Mouse (Mus musculus) midbrain, embryonic 16.5 days (tissue): ENCODE measurements around the gene Bsn. TPM values are rescaled to one million over a fixed set of nuclear protein-coding genes. Genes with fewer than 3 reads are reported as not detected.
"Not testable (repeated sequence)": the region's sequence is repeated elsewhere in the genome, so short reads cannot be mapped to it uniquely, and the experiment has no call there.

Experiments used
- ATAC-seq: fragments of 200-750 bp; cut with Nextera tagmentation; 2 replicates; pipeline ENCODE4 v1.8.0; 2017; ENCODE audit warnings: moderate TSS enrichment
- H3K27ac ChIP-seq: fragments of 300-500 bp; sonication (generic); 2 replicates; pipeline ENCODE4 v1.5.1; 2014; ENCODE audit warnings: mild to moderate bottlenecking, low read length, mixed read lengths
- H3K27me3 ChIP-seq: fragments of 300-500 bp; sonication (generic); 2 replicates; pipeline ENCODE4 v1.6.1; 2014; ENCODE audit warnings: low read depth, low read length, mixed read lengths; ENCODE audit not compliant: control insufficient read depth, insufficient read depth
- H3K36me3 ChIP-seq: fragments of 300-500 bp; sonication (generic); 2 replicates; pipeline ENCODE4 v1.6.1; 2014; ENCODE audit warnings: mild to moderate bottlenecking, low read length, moderate library complexity, mixed read lengths; ENCODE audit not compliant: control insufficient read depth, insufficient read depth
- H3K4me1 ChIP-seq: fragments of 300-500 bp; sonication (generic); 2 replicates; pipeline ENCODE4 v1.6.1; 2014; ENCODE audit warnings: mild to moderate bottlenecking, low read length, mixed read lengths; ENCODE audit not compliant: control insufficient read depth, insufficient read depth
- H3K4me2 ChIP-seq: fragments of 300-500 bp; sonication (generic); 2 replicates; pipeline ENCODE4 v1.6.1; 2014; ENCODE audit warnings: mild to moderate bottlenecking, low read length, mixed read lengths
- H3K4me3 ChIP-seq: fragments of 300-500 bp; sonication (generic); 2 replicates; pipeline ENCODE4 v1.5.1; 2014; ENCODE audit warnings: low read depth, mild to moderate bottlenecking, low read length, moderate library complexity, mixed read lengths
- H3K9ac ChIP-seq: fragments of 300-500 bp; sonication (generic); 2 replicates; pipeline ENCODE4 v1.6.1; 2014; ENCODE audit warnings: low read depth, low read length, mixed read lengths
- H3K9me3 ChIP-seq: fragments of 300-500 bp; sonication (generic); replicated peaks from 2 replicates; pipeline ENCODE4 v1.6.1; 2014; ENCODE audit warnings: mild to moderate bottlenecking, low read length, mixed read lengths; ENCODE audit not compliant: control insufficient read depth, poor library complexity, severe bottlenecking
- WGBS: fragments of 180-500 bp; shearing (Covaris S2); extraction: QIAGEN DNeasy Blood & Tissue Kit; methylation state at CpG from one replicate; pipeline ENCODE4 v1.1.7; 2014; 5-methylcytosine and 5-hydroxymethylcytosine counted together
- polyA plus RNA-seq: library from polyadenylated mRNA; unstranded; fragments of >200 nt; fragmentation: Nextera tagmentation; extraction: Ambion mirVana; gene quantifications from 2 replicates; pipeline ENCODE4 v1.2.1, GENCODE M21; 2015

Gene Bsn
- polyA plus RNA-seq, 1 experiment from 2014 or later, result 8.6 TPM

DNA sequence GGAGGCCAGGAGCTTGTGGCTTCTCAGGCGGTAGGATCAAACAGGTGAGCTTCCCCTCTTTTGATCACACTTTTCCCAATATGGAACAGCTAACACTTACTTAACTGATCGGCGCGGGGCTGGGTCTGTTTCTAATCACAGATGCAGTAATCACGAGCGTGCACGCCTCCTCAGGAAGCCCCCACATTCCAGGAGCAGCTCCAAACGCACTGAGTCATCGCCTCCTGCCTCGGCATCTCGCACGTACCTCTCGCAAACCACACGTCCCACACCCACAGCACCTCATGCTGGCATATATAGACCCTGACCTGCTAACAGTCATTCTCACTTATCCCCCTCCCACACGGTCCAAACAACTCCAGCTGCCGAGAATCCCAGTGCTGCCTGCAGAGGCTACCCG is 52.7 kb downstream of the Bsn start:
- no peak overlapping the region for H3K4me2 ChIP-seq
- no peak for ATAC-seq

GRCm38 (mm10) chr9:108136930-108137462 is 53.2 kb downstream of the Bsn start:
- 90% methylated on average over 6 of the region's 6 CpGs for WGBS
- H3K27me3 ChIP-seq, result no peaks in the 10 kb centered on the region
- peaks cover 8% of the 10 kb centered on the region for H3K36me3 ChIP-seq
- H3K9ac ChIP-seq, result no peak overlapping the region
- no peaks in the 10 kb centered on the region for H3K4me1 ChIP-seq
- no peak overlapping the region for H3K4me2 ChIP-seq
- H3K4me3 ChIP-seq, result no peak overlapping the region
- H3K27ac ChIP-seq, result no peak overlapping the region
- ATAC-seq, result no peak
- no peaks in the 10 kb centered on the region for H3K9me3 ChIP-seq

More for the DNA sequence above, 52.7 kb downstream of the Bsn start:
- Histone ChIP-seq H3K9ac (no peak overlapping the region), H3K4me1 (no peaks in the 10 kb centered on the region), H3K36me3 (peaks cover 8% of the 10 kb centered on the region), H3K27ac (no peak overlapping the region), H3K9me3 (no peaks in the 10 kb centered on the region), H3K4me3 (no peak overlapping the region), H3K27me3 (no peaks in the 10 kb centered on the region)
- 72% methylated on average over 17 of the region's 17 CpGs for WGBS

DNA sequence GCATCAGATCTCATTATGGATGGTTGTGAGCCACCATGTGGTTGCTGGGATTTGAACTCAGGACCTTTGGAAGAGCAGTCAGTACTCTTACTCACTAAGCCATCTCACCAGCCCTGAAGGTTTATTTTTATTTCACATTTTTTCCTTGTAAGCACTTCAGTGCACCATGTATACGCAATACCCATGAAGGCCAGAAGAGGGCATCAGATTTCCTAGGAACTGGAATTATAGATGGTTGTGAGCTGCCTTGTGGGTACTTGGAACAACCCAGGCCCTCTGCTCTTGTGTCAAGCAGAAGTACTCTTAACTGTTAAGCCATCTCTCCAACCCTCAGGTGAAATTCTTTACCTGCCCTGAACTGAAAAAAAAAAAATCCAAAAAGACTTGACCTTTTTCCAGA is 54.0 kb downstream of the Bsn start:
- H3K4me3 ChIP-seq, result no peak overlapping the region

DNA sequence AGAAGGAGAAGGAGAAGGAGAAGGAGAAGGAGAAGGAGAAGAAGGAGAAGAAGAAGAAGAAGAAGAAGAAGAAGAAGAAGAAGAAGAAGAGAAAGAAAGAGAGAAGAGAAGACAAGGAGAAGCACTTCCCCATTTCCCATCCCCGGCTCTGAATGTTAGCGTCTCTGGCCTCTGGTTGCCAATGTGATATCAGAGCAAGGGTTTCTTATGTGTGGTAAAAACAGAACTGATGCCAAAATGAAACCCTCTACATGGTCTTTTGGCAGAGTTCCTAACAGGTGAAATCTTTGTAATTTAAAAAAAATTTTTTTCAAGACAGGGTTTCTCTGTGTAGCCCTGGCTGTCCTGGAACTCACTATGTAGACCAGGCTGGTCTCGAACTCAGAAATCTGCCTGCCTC is 54.5 kb downstream of the Bsn start:
- not testable (repeated sequence) for H3K27ac ChIP-seq, H3K4me2 ChIP-seq, H3K9me3 ChIP-seq, H3K4me3 ChIP-seq, H3K9ac ChIP-seq, H3K27me3 ChIP-seq, ATAC-seq, H3K4me1 ChIP-seq
- peaks cover 11% of the 10 kb centered on the region for H3K36me3 ChIP-seq
- WGBS, result 99% methylated on average over 3 of the region's 3 CpGs

More for the DNA sequence above, 54.0 kb downstream of the Bsn start:
- Histone ChIP-seq H3K27ac (no peak overlapping the region), H3K36me3 (peaks cover 11% of the 10 kb centered on the region), H3K4me2 (no peak overlapping the region), H3K27me3 (no peaks in the 10 kb centered on the region), H3K9ac (no peak overlapping the region), H3K9me3 (no peaks in the 10 kb centered on the region), H3K4me1 (no peaks in the 10 kb centered on the region)
- WGBS, result 30% methylated on average over 1 of the region's 1 CpGs
- no peak for ATAC-seq

DNA sequence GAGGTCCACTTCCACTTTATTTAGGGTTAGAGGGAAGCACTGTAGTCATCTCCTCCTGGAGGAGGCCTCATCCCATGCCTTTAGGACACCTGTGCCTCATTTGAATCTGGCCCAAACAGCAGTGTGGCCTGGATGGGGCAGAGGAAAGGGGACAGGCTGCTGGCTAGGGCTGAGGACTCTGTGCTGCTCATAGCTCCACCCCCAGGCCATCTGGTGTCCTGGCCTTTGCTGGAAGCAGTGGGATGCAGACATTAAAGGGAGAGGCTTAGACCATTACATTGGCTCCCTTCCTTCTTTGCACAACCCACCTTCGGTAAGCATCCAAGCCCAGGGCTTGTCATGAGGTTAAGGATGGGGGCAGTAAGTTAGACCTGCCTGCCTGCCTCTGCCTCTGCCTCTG is 56.7 kb downstream of the Bsn start:
- no peak overlapping the region for H3K27ac ChIP-seq
- WGBS, result 67% methylated on average over 1 of the region's 1 CpGs
- H3K9ac ChIP-seq, result no peak overlapping the region
- H3K9me3 ChIP-seq, result no peaks in the 10 kb centered on the region
- H3K4me1 ChIP-seq, result no peaks in the 10 kb centered on the region
- H3K36me3 ChIP-seq, result peaks cover 2% of the 10 kb centered on the region; the same call in 1 of the 2 replicates
- H3K4me3 ChIP-seq, result no peak overlapping the region
- no peaks in the 10 kb centered on the region for H3K27me3 ChIP-seq
- H3K4me2 ChIP-seq, result no peak overlapping the region
- no peak for ATAC-seq

GRCm38 (mm10) chr9:108132373-108132772 is 57.8 kb downstream of the Bsn start:
- Histone ChIP-seq H3K27me3 (no peaks in the 10 kb centered on the region), H3K4me1 (no peaks in the 10 kb centered on the region), H3K36me3 (peaks cover 2% of the 10 kb centered on the region; the same call in 1 of the 2 replicates), H3K4me2 (no peak overlapping the region), H3K4me3 (no peak overlapping the region), H3K27ac (no peak overlapping the region), H3K9ac (no peak overlapping the region), H3K9me3 (no peaks in the 10 kb centered on the region)
- ATAC-seq, result no peak
- 90% methylated on average over 3 of the region's 3 CpGs for WGBS

- no peak for ATAC-seq
- no peak overlapping the region for H3K4me3 ChIP-seq
Observed at GRCm38 (mm10) chr9:108131502-108131901, 58.7 kb downstream of the Bsn start.

GRCm38 (mm10) chr9:108129042-108129948 is 60.9 kb downstream of the Bsn start:
- Histone ChIP-seq H3K27me3 (no peaks in the 10 kb centered on the region), H3K4me3 (no peak overlapping the region), H3K27ac (no peak overlapping the region), H3K36me3 (peaks cover 10% of the 10 kb centered on the region), H3K4me1 (no peaks in the 10 kb centered on the region), H3K4me2 (no peak overlapping the region), H3K9me3 (no peaks in the 10 kb centered on the region), H3K9ac (no peak overlapping the region)
- no peak for ATAC-seq
- 83% methylated on average over 13 of the region's 13 CpGs for WGBS

More at GRCm38 (mm10) chr9:108131502-108131901, 58.7 kb downstream of the Bsn start:
- Histone ChIP-seq H3K27ac (no peak overlapping the region), H3K4me2 (no peak overlapping the region), H3K9ac (no peak overlapping the region), H3K27me3 (no peaks in the 10 kb centered on the region), H3K36me3 (peaks cover 2% of the 10 kb centered on the region; the same call in 1 of the 2 replicates), H3K9me3 (no peaks in the 10 kb centered on the region), H3K4me1 (no peaks in the 10 kb centered on the region)
- WGBS, result 93% methylated on average over 5 of the region's 5 CpGs

DNA sequence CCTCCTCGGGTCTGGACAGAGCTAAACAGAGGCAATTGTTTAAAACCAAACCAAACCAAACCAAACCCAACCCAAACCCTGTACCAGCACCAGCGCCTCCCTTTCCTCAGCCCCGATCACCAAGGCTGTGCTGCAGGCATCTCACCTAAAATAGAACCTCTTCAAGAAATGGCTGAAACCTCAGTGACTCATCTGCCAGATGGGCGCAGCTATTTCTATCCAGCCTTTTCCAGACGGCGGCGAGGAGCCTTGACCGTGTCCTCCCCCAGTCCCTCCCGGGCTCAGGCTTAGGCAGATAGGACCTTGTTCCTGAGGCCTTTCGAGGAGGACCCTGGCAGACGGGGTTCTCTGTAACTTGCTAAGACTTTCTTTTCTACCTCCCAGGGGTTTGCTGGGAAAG is 61.9 kb downstream of the Bsn start:
- H3K27ac ChIP-seq, result no peak overlapping the region
- WGBS, result 91% methylated on average over 11 of the region's 11 CpGs
- H3K27me3 ChIP-seq, result no peaks in the 10 kb centered on the region
- no peak overlapping the region for H3K4me3 ChIP-seq
- H3K36me3 ChIP-seq, result peaks cover 10% of the 10 kb centered on the region
- H3K9ac ChIP-seq, result no peak overlapping the region
- no peak overlapping the region for H3K4me2 ChIP-seq
- no peaks in the 10 kb centered on the region for H3K4me1 ChIP-seq
- ATAC-seq, result no peak
- no peaks in the 10 kb centered on the region for H3K9me3 ChIP-seq
